Mouse (Mus musculus) heart, adult 8-10 months (tissue): ENCODE data around the gene Akap14. TPM values are rescaled to one million over a fixed set of nuclear protein-coding genes. Genes with fewer than 3 reads are reported as not detected.
A peak's percentile ranks its signal among the peaks of the same experiment; 100 is the strongest.
"Not testable (repeated sequence)": the region's sequence is repeated elsewhere in the genome, so short reads cannot be mapped to it uniquely, and the experiment has no call there.

Source experiments
- DNase-seq: peaks from one replicate; pipeline ENCODE4 v3.0.0; 2022; ENCODE audit warnings: low spot score
- total RNA-seq, 4 experiments: library from RNA; stranded (reverse); gene quantifications; 2 replicates each; pipeline ENCODE4 v1.2.4; 2022

The Akap14 gene
- not detected for total RNA-seq

DNA sequence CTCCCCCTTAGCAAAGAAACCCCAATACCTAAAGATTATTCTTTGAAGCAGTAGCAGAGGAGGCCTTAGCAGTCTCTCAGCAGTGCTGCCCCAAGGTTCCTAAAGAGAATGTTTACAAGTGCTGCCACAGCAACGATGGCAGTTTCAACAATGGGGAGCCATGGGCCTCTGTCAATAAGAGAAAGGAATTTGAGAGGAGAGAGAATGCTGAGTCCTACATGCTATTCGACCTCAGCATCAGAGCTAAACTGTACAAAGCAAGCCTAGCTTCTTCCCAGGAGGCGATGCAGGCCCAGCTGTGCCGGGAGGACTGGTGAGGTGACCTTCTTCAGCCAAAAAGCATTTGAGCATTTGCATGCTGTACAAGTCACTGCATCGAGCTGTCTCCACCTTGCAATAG, at the start of gene Akap14:
Akap14 (minus strand) TSS at position 101 of the 400 bp plus-strand sequence.
- DNase-seq = no peak

DNA sequence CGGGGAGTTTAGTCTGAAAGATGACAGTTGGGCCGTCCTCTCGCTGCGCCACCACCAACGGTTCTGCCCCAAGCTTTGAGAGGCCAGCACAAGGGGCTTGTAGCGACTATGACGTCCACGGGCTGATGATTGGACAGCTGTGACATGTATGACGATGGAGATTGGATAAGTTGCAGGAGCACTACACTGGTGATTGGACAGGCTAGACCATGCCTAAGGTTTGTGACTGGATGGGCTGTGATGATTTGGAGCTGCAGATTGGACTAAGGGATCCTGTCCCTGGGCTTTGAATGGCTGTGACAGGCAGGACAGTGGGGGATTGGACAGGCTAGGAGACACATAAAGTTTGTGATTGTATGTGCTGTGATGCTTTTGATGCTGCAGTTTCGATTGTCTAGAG, 42.3 kb upstream of the Akap14 start, which contains the start of gene Gm9:
Gm9 (minus strand) TSS at position 101 of the 400 bp plus-strand sequence.
- DNase-seq = no peak

GRCm38 (mm10) chrX:37198676-37199075, 30.0 kb upstream of the Akap14 start:
- DNase-seq = no peak

GRCm38 (mm10) chrX:37191744-37192379, 23.2 kb upstream of the Akap14 start:
- no peak for DNase-seq

- peak; percentile 78 for DNase-seq
These were observed 22.6 kb upstream of the Akap14 start, which contains the start of the genes Ndufa1 and Rnf113a1 for GRCm38 (mm10) chrX:37191105-37191743. TSS of gene Ndufa1 (minus strand) at chrX:37191163. TSS of gene Rnf113a1 (plus strand) at chrX:37191245.

DNA sequence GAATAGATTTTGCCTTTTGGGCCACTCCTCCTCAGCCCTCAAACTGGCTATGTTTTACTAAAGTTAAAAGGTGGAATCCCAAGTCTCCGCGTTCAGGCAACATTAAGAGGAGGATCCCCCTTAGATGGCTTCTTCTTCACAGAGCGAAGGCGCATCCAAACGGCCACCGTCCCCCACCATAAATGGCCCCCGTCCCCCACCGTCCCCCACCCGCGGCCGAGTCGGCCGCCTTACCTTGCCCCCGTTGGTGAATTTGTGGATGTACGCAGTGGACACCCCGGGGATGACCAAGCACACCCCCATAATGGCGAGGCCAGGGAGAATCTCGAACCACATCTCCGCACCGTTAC, 22.1 kb upstream of the Akap14 start:
- DNase-seq = no peak

DNA sequence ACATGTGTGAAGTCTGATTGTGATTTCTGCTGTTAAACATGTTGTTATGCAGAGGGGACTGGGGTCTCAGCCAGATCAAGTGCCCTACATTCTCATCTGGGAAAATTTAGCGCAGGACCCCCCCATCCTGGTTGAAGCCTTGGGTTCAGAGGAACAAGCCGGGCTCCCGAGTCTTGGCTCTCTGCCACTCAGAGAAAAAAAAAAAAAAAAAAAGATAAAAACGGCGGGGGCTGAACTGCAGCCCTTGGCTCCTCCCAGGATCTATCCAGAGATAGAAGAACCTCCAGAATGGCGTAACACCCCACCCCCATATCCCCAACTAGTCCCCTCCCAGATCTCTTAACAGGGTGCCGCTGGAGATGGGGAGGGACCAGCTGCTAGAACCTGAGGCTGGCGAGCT, 15.8 kb upstream of the Akap14 start:
- not testable (repeated sequence) for DNase-seq

DNA sequence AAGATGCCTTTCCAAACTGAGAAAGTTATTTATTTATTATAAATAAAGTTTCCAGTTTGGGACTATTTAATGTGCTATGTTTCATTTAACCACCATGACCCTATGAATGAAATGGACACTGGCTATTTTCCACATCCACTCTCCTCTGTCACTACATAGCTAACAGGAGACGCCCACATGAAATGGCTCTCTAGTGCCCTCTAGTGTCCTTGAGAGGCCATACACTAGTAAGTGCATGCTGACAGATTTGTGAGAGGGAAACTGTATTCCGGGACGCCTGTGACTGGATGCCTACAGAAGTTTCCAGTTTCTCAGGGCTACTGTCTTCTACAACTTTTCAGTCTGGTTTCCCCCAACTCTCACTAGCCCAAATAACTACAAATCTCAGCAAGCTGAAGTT, 1.6 kb downstream of the Akap14 start:
- DNase-seq = peak; percentile 26

- DNase-seq = no peak
These were observed 5.5 kb downstream of the Akap14 start for GRCm38 (mm10) chrX:37163115-37163514.

GRCm38 (mm10) chrX:37161169-37161568, 7.5 kb downstream of the Akap14 start:
- no peak for DNase-seq

DNA sequence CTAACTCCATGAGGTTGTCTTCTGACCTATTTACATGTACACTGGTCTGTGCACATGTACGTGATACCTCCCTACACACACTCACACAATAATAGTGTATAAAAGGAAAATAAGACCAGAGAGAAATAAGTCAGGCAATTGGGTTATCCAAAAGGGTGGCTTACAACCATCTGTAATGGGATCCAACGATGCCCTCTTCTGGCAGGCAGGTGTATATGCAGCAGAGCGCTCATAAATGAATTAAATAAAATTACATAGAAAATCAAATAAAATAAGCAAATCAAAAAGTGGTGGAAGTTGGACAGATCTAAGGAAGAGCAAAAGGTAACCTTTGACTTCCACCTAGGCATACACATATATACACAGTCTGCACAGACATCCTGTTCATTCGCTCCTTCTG, 10.8 kb downstream of the Akap14 start:
- DNase-seq = no peak

DNA sequence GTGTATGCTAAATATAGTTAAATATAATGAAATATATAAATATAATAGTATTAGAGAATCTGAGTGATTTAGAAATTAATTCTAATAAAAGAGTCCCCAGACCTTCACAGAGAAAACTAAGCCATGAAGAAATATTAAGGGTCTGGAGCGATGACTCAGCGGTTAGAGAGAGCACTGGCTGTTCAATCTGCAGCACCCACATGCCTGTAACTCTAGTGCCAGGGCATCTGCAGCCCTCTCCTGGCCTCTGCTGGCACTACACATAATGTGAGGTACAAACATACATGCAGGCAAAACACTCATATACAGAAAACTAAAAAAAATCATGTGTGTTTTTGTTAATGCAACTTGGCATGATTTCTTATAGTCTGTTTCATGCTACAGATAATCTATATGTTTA, 23.7 kb downstream of the Akap14 start:
- DNase-seq = no peak

- not testable (repeated sequence) for DNase-seq
These were observed 24.1 kb downstream of the Akap14 start for GRCm38 (mm10) chrX:37144498-37144897.

DNA sequence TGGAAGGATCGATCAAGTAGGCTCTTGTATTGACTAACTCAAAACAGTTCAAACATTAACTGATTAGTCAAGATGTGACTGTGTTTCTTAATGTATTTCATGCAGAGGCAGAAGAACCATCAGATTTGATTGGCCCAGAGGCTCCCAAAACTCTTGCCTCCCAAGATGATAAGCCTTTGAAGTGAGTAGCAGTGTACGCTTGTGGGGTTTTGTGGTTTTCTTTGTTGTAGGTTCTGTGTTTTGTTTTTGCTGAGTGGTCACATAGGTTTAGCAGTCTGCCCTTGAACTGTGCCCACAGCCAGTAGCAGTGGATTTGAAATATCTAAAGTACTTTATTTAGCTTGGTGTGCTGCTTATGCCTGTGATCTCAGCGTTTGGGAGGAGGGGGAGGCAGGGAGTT, 26.9 kb downstream of the Akap14 start:
- DNase-seq = no peak

GRCm38 (mm10) chrX:37126671-37127358, 41.8 kb downstream of the Akap14 start, which contains the start of gene Nkap:
TSS of gene Nkap (plus strand) at chrX:37126795.
- peak; percentile 67 for DNase-seq

DNA sequence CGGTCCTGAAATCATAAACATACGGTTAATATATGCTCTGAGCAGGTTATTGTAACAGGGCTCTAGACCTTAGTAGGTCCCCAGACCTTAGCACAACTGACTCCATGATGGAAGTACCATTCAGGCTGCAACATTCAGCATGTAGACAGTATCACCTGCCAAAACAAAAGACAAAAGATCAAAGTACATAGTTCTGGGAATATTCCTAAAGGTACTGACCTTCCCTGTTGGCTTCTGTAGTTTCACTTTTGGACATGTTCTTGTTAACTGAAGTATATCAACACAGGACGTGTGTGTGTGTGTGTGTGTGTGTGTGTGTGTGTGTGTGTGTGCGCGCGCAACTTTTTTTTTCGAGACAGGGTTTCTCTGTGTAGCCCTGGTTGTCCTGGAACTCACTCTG, 43.1 kb downstream of the Akap14 start:
- no peak for DNase-seq

- no peak for DNase-seq
These were observed 48.4 kb downstream of the Akap14 start for GRCm38 (mm10) chrX:37120212-37120611.

DNA sequence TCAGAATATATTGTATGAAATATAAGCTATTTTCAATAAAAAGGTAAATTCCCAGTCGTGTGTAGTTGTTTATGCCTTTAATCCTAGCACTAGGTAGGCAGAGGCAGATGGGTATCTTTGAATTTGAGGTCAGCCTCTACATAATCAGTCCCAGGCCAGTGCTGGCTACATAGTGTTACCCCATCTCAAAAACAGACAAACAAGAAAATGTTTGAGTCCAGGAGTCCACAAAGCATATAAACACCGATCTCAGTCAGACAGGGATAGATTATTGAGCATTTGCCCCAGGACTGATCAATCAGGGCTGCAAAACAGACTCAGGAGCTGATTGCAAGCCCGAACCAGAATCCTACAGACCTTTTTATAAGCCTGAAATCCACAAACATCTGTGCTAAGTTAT, 49.1 kb downstream of the Akap14 start:
- no peak for DNase-seq

GRCm38 (mm10) chrX:37117085-37117484, 51.6 kb downstream of the Akap14 start:
- DNase-seq = no peak

GRCm38 (mm10) chrX:37110881-37111193, 57.8 kb downstream of the Akap14 start:
- no peak for DNase-seq

DNA sequence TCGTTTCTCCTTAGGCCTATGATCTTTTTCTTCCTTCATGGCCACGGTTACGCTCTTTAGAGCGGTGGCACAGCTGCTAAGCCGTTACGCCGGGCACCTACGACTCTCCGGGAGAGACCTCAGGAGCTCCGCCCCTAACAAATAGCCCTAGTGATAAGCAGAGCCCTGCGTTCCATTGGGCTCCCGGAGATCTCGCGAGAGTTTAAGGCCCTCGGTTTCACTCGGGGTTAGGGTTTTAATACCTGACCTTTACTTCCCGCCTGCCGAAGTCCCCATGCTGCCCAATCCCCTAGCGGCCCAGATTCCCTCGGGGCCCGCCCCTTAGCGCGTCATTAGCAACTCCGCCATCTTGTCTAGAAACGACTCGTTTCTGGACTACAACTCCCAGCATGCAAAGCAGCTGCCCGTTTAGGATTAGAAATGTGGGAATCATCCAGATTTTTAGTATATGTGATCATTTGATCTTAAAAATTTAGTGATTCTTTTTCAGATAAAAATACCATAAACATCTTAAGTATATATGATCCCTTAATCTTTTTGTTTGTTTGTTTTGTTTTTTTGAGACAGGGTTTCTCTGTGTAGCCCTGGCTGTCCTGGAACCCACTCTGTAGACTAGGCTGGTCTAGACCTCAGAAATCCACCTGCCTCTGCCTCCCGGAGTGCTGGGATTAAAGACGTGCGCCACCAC, 58.3 kb downstream of the Akap14 start, which contains the start of gene Upf3b:
Upf3b (minus strand) TSS at position 130 of the 688 bp plus-strand sequence.
- DNase-seq = peak; percentile 92

- DNase-seq = no peak
These were observed 59.0 kb downstream of the Akap14 start for GRCm38 (mm10) chrX:37109526-37110192.
